Mouse (Mus musculus): ENCODE results near the gene Galnt18. TPM values are rescaled to one million over a fixed set of nuclear protein-coding genes. Genes with fewer than 3 reads are reported as not detected.

Gene Galnt18
- total RNA-seq, 1 experiment from 2014 or later = not detected

- ATAC-seq (replicated peaks; ENCODE audit: insufficient number of reproducible peaks, low FRiP score, low TSS enrichment, poor library complexity, severe bottlenecking) = no peak
Measured at GRCm38 (mm10) chr7:111452000-111452399, 327.8 kb downstream of the Galnt18 start.

DNA sequence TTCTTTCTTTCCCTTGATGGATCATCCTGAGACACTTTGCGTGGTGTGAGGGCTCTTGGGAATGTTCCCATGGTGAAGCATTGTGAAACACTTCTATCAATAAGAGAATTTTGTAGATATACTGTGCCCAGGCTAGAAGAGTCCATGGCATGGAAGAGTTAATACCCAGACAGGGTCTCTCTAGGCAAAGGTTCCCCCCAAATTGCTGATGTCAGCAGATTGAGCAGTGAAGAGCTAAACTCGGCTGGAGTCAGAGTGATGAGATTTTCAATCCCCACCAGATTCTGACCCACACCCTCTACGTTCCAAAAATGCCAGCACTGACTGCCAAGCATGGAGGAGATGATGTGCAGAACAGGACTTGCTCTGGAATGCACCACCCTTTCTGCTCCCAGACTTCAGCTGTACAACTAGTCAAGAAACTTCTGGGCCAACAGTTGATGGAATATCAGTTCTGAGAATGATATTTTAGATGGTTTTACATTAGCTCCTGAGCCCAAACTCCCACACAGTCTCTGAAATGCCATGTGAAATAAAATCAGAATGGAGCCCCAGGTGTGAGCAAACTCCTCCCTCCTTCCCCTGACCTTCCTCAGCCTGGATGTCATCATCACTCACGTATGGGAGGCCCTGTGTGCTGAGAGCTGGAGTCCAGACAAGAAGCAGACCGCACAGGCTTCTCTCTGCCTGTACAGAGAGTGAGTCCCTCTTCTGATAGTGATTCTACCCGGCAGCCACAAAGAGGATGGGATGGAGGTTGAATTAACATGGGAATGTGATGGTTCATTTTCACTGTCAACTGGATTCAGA is 329.3 kb downstream of the Galnt18 start:
- ATAC-seq (replicated peaks; ENCODE audit: insufficient number of reproducible peaks, low FRiP score, low TSS enrichment, poor library complexity, severe bottlenecking) = no peak

- no peak for ATAC-seq (replicated peaks; ENCODE audit: insufficient number of reproducible peaks, low FRiP score, low TSS enrichment, poor library complexity, severe bottlenecking)
Measured at GRCm38 (mm10) chr7:111433173-111433572, 346.6 kb downstream of the Galnt18 start.

DNA sequence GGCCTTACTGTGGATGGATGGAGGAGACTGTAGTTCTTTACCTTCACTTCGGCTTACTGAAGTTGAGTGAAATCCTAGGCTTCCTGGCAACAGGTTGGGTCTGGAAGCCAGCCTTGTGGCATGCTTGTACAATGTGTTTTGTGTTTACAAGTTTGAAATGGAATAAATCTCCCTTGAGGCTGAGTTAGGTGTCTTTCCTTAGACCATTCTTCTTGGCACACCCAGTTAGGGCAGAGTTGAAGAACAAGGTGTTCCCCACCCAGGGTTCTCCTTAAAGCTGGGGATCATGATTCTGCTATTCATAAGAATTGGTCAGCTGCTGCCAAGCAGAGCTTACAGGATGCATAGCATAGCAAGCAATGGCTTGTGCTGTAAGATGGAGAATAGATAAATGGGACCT is 352.4 kb downstream of the Galnt18 start:
- no peak for ATAC-seq (replicated peaks; ENCODE audit: insufficient number of reproducible peaks, low FRiP score, low TSS enrichment, poor library complexity, severe bottlenecking)

Other genes with a start within 250 kb of the Galnt18 start
- gene Usp47, start 243.5 kb upstream of the Galnt18 start, total RNA-seq (2017) = 128 to 156 TPM (median 131 TPM) in 3 replicates

Data from monocyte, adult 5-6 weeks (primary cell).